In the genomic region with DNA sequence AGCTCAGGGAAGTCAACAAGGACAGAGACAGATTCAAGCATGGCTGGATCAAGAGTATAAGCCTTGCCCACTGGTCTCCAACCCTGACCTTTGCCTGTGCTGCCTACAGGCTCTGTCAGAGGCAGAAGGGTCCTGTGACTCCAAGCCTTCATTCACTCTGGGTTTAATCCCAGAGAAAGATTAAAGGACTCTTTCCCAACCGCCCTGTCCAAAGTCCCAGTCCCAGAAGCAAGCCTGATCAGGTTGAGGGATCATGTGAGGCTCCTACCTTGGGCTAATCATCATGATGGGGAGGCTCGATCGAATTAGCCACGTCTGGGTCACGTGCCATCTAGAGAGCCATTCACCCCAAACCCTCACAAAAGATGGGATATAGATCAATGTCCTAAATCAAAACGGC, we compare ENCODE assay signal across 23 mouse cellular contexts. TPM values are rescaled to one million over a fixed set of nuclear protein-coding genes. Genes with fewer than 3 reads are reported as not detected.
DNase-seq lines count a peak whose midpoint lies in the region; ATAC-seq and TF ChIP-seq lines count a peak whose summit lies in the region.
"Had no signal": no experiment of that assay in that cellular context is flagged by ENCODE, and none has a peak within 500 bp of the region (broad histone marks: within the 10 kb centered on the region; RNA-seq: fewer than 3 reads in every experiment).

No protein-coding gene starts in this region.

- H3K4me3 ChIP-seq in embryonic facial prominence, embryonic 10.5 days, result no peak overlapping the region
- H3K4me3 ChIP-seq in intestine, postnatal 0 days (ENCODE audit: low read depth, low read length), result no peak overlapping the region
- no peak overlapping the region for H3K4me3 ChIP-seq in liver, embryonic 11.5 days (ENCODE audit: low read depth, low read length)
- H3K4me3 ChIP-seq: embryonic facial prominence, embryonic 12.5 days; hindbrain, embryonic 15.5 days; limb, embryonic 10.5 days; limb, embryonic 15.5 days; lung, embryonic 15.5 days had no signal

- peak; percentile 62 for ATAC-seq in intestine, postnatal 0 days
- ATAC-seq in liver, embryonic 11.5 days (replicated peaks; ENCODE audit: low FRiP score), result no peak
- ATAC-seq: forebrain, embryonic 14.5 days; inflammation-experienced regulatory T-cells, adult 6 months; midbrain, embryonic 16.5 days had no signal

- intact Hi-C loops in left cerebral cortex, postnatal 4 days (cut with DNase I), result no loop called here

- 0 out of 2 replicates have a peak overlapping the region, but pooled peaks have one; percentile 24 for H3K27ac ChIP-seq in embryonic facial prominence, embryonic 10.5 days (replicated peaks)
- peak overlapping the region; percentile 68 for H3K27ac ChIP-seq in intestine, postnatal 0 days (ENCODE audit: low read depth, low read length)
- no peak overlapping the region; the same call in 1 of the 2 replicates for H3K27ac ChIP-seq in liver, embryonic 11.5 days (ENCODE audit: low read depth, low read length)
- H3K27ac ChIP-seq: hindbrain, embryonic 15.5 days; limb, embryonic 10.5 days; limb, embryonic 15.5 days; lung, embryonic 15.5 days had no signal

- H3K36me3 ChIP-seq in embryonic facial prominence, embryonic 10.5 days (replicated peaks), result peaks cover 39% of the 10 kb centered on the region
- 0 out of 2 replicates have a peak, but pooled peaks cover 9% of the 10 kb centered on the region for H3K36me3 ChIP-seq in intestine, postnatal 0 days (ENCODE audit: control insufficient read depth, insufficient read depth)
- peaks cover 3% of the 10 kb centered on the region for H3K36me3 ChIP-seq in liver, embryonic 11.5 days (ENCODE audit: control insufficient read depth, insufficient read depth, low read length)
- H3K36me3 ChIP-seq: embryonic facial prominence, embryonic 12.5 days; hindbrain, embryonic 15.5 days; limb, embryonic 10.5 days; limb, embryonic 15.5 days; lung, embryonic 15.5 days had no signal

- peak; percentile 53 for DNase-seq in kidney, adult 18-20 months
- no peak for DNase-seq in kidney, postnatal 4 days
- no peak for DNase-seq in embryonic facial prominence, embryonic 10.5 days (ENCODE audit: low spot score)
- DNase-seq in kidney, postnatal 25 days, result peak; percentile 56 to 83
- no peak for DNase-seq in right cerebral cortex, postnatal 14 days
- DNase-seq in left cerebral cortex, postnatal 4 days, result no peak
- no peak for DNase-seq in liver, embryonic 11.5 days (ENCODE audit: low spot score)
- DNase-seq: adrenal gland, postnatal 14 days; cerebellum, adult 11 months; gastrocnemius, postnatal 14 days; layer of hippocampus, postnatal 36 days; right cerebral cortex, postnatal 4 days; thymus, postnatal 25 days had no signal

- H3K4me2 ChIP-seq in intestine, postnatal 0 days (replicated peaks; ENCODE audit: low read depth), result 0 out of 2 replicates have a peak overlapping the region, but pooled peaks have one; percentile 21
- no peak overlapping the region for H3K4me2 ChIP-seq in liver, embryonic 11.5 days
- H3K4me2 ChIP-seq: embryonic facial prominence, embryonic 12.5 days; hindbrain, embryonic 15.5 days; limb, embryonic 15.5 days; lung, embryonic 15.5 days; midbrain, embryonic 11.5 days had no signal

- H3K9me3 ChIP-seq in embryonic facial prominence, embryonic 10.5 days, result no peaks in the 10 kb centered on the region
- no peaks in the 10 kb centered on the region for H3K9me3 ChIP-seq in intestine, postnatal 0 days (ENCODE audit: control insufficient read depth)
- no peaks in the 10 kb centered on the region for H3K9me3 ChIP-seq in liver, embryonic 11.5 days (ENCODE audit: control insufficient read depth, low read length)
- H3K9me3 ChIP-seq: embryonic facial prominence, embryonic 12.5 days; hindbrain, embryonic 15.5 days; limb, embryonic 10.5 days; limb, embryonic 15.5 days; lung, embryonic 15.5 days had no signal

- 81% methylated on average over 6 of the region's 6 CpGs for WGBS in embryonic facial prominence, embryonic 10.5 days
- 49% methylated on average over 6 of the region's 6 CpGs for WGBS in intestine, postnatal 0 days
- WGBS in liver, embryonic 11.5 days, result 84% methylated on average over 6 of the region's 6 CpGs

- no peaks in the 10 kb centered on the region for H3K27me3 ChIP-seq in embryonic facial prominence, embryonic 10.5 days (replicated peaks; ENCODE audit: low read depth, poor library complexity, severe bottlenecking)
- H3K27me3 ChIP-seq in intestine, postnatal 0 days (replicated peaks; ENCODE audit: control insufficient read depth, insufficient read depth, low read length), result no peaks in the 10 kb centered on the region
- H3K27me3 ChIP-seq in liver, embryonic 11.5 days (replicated peaks; ENCODE audit: control insufficient read depth, insufficient read depth, low read length), result no peaks in the 10 kb centered on the region; the same call in 1 of the 2 replicates
- H3K27me3 ChIP-seq: hindbrain, embryonic 15.5 days; limb, embryonic 15.5 days; lung, embryonic 15.5 days had no signal

- TF ChIP-seq CTCF in intestine, postnatal 0 days (IDR thresholded peaks at IDR 0.05; ENCODE audit: low read depth), result no peak

- no peak overlapping the region for H3K9ac ChIP-seq in intestine, postnatal 0 days (ENCODE audit: low read depth, low read length)
- no peak overlapping the region for H3K9ac ChIP-seq in liver, embryonic 11.5 days (ENCODE audit: low read depth, low read length)
- H3K9ac ChIP-seq: embryonic facial prominence, embryonic 12.5 days; hindbrain, embryonic 15.5 days; limb, embryonic 15.5 days; lung, embryonic 15.5 days had no signal

- peaks cover 92% of the 10 kb centered on the region for H3K4me1 ChIP-seq in embryonic facial prominence, embryonic 10.5 days
- H3K4me1 ChIP-seq in intestine, postnatal 0 days (replicated peaks; ENCODE audit: control insufficient read depth, insufficient read depth, low read length), result peaks cover 48% of the 10 kb centered on the region
- H3K4me1 ChIP-seq in liver, embryonic 11.5 days (replicated peaks; ENCODE audit: control insufficient read depth, insufficient read depth, low read length), result peaks cover 80% of the 10 kb centered on the region

RNA-seq across cellular contexts. Expression of a gene that starts 5.7 kb away (rescaled TPM):
- 137 and 149 TPM in 2 replicates for polyA plus RNA-seq in embryonic facial prominence, embryonic 10.5 days (2016; fragmentation: Nextera tagmentation; extraction: Ambion mirVana)
- polyA plus RNA-seq in intestine, postnatal 0 days (2015; fragmentation: Nextera tagmentation; extraction: Ambion mirVana), result 166 and 169 TPM in 2 replicates
- 100 to 1,000 TPM; 208 to 215 TPM for total RNA-seq in left cerebral cortex, postnatal 4 days (2021)
- polyA plus RNA-seq in liver, embryonic 11.5 days (2014; fragmentation: Nextera tagmentation; extraction: Ambion mirVana), result 132 and 155 TPM in 2 replicates

RNA-seq across cellular contexts. Expression of a gene that starts 27.4 kb away (rescaled TPM):
- 10.4 and 11.3 TPM in 2 replicates for polyA plus RNA-seq in embryonic facial prominence, embryonic 10.5 days (2016; fragmentation: Nextera tagmentation; extraction: Ambion mirVana)
- polyA plus RNA-seq in intestine, postnatal 0 days (2015; fragmentation: Nextera tagmentation; extraction: Ambion mirVana), result 7.3 and 7.4 TPM in 2 replicates
- total RNA-seq in left cerebral cortex, postnatal 4 days (2021), result 10 to 100 TPM in 1 of 2 experiments, 1 to 10 TPM in 1; 8.9 to 11.8 TPM
- polyA plus RNA-seq in liver, embryonic 11.5 days (2014; fragmentation: Nextera tagmentation; extraction: Ambion mirVana), result 9.1 TPM in 2 replicates

RNA-seq across cellular contexts. Expression of a gene that starts 56.5 kb away (rescaled TPM):
- 12.8 and 14.5 TPM in 2 replicates for polyA plus RNA-seq in embryonic facial prominence, embryonic 10.5 days (2016; fragmentation: Nextera tagmentation; extraction: Ambion mirVana)
- 7.7 and 8.4 TPM in 2 replicates for polyA plus RNA-seq in intestine, postnatal 0 days (2015; fragmentation: Nextera tagmentation; extraction: Ambion mirVana)
- 10 to 100 TPM; 15.0 to 16.7 TPM for total RNA-seq in left cerebral cortex, postnatal 4 days (2021)
- 9.5 and 10.3 TPM in 2 replicates for polyA plus RNA-seq in liver, embryonic 11.5 days (2014; fragmentation: Nextera tagmentation; extraction: Ambion mirVana)

Comparison
In these comparisons a context has a peak if more than half of its experiments do, and no peak if none do; other contexts are left out.
1. DNase-seq: peak in kidney, adult 18-20 months (single experiment) and kidney, postnatal 25 days (2 of 2); none in kidney, postnatal 4 days (0 of 2), embryonic facial prominence, embryonic 10.5 days (single experiment), right cerebral cortex, postnatal 14 days (single experiment), left cerebral cortex, postnatal 4 days (single experiment) and liver, embryonic 11.5 days (single experiment).